Mouse (Mus musculus): ENCODE measurements at regions not wholly inside any gene's neighbourhood (a gene's known extent, or its start where the extent isn't known, plus 50 kb on each side); places are given as distances from the start of the nearest gene placed in this dataset.
A peak's percentile ranks its signal among the peaks of the same experiment; 100 is the strongest.
"Not testable (repeated sequence)": the region's sequence is repeated elsewhere in the genome, so short reads cannot be mapped to it uniquely, and the experiment has no call there.

DNA sequence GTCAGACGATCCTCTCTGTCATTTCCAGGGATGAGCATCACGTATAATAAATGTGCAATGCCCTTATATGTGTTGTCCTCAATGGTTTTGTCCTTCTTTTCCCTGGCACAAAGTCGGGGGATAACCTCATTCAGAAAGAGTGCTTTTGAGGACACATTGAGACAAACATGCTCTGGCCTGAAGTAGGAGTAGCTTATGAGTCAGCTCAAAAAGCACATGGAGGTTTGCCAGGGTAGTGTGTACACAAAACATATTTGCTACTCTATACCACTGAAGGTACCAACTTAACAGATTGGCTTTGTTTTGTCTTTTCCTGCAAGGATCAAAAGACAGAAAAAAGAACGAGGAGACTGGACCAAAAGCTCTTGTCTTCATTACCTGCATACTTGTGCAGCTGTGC is 682.1 kb upstream of the Grid2 start:
- no peak for DNase-seq (ENCODE audit: low read depth, low spot score)

GRCm38 (mm10) chr6:62576200-62576599 is 679.5 kb upstream of the Grid2 start:
- peak; percentile 8 for DNase-seq (ENCODE audit: low read depth, low spot score)

DNA sequence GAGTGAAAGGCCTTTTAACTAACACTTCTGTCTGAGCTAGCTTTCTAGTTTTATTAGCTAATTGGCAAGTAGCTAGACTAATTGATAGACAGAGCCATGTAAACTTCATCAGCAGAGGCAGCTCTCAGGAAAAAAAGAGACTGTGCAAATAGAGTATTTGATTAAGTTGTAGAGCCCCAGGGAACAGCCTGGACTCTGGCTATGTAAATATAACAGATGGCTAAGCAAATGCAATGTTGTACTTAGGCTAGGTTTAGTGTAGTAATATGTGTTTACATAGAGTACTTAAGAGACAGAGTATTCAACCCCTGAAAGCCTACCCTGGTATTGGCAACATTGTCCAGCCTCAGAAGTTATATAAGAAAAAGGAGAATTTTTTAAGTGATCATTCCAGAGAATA is 635.1 kb upstream of the Grid2 start:
- no peak for DNase-seq (ENCODE audit: low read depth, low spot score)

GRCm38 (mm10) chr6:62668123-62668522 is 587.6 kb upstream of the Grid2 start:
- not testable (repeated sequence) for DNase-seq (ENCODE audit: low read depth, low spot score)

DNA sequence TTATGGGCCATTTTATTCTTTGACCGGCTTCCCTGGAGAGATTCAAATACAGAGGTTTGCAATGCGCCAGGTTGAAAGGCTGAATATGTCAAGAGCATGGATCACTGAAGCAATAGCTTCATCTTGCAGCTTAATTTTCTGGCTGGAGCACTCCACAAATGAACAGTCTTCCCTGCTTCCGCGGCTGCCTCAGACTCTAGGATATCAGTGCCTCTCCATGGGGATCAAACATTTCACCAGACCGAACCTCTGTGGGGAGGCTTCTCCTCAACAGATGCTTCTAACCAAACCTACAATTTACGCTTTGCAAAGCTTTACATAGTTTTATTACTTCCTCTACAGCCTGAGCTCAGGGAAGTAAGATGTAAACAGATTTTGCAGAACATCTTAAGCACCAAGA is 537.3 kb upstream of the Grid2 start:
- DNase-seq (ENCODE audit: low read depth, low spot score), result no peak

- no peak for DNase-seq (ENCODE audit: low read depth, low spot score)
Measured at GRCm38 (mm10) chr6:62719541-62720155, 536.0 kb upstream of the Grid2 start.
